Mouse (Mus musculus): ENCODE results near the gene Adamts4. TPM values are rescaled to one million over a fixed set of nuclear protein-coding genes. Genes with fewer than 3 reads are reported as not detected.

Gene Adamts4
- total and polyA plus RNA-seq, 3 experiments: 0.04 to 0.25 (median 0.09) TPM

GRCm38 (mm10) chr1:171281528-171281923, 31.3 kb downstream of the Adamts4 start:
- dilution Hi-C loops (cut with MboI; ENCODE audit: extremely low pct_ligation_motif_present, extremely low pct_unique_long_range_greater_than_20kb, low sequenced_read_pairs): no loop called here
- Histone ChIP-seq H3K79me2 (replicated peaks; ENCODE audit: control insufficient read depth, extremely low read depth, insufficient read depth, poor library complexity, severe bottlenecking) (no peaks in the 10 kb centered on the region), H3K4me3 (replicated peaks in 1 of 3; ENCODE audit: low read depth in 2 of 3, low read length in 2 of 3, poor library complexity in 1 of 3) (peak overlapping the region; percentile 59 to 92 (median 70)), H3K9ac (ENCODE audit: insufficient read depth, low read depth) (peak overlapping the region; percentile 77), H3K27ac (ENCODE audit: insufficient read depth, low read depth) (peak overlapping the region; percentile 58), H3K9me3 (replicated peaks; ENCODE audit: low read length) (no peaks in the 10 kb centered on the region), H3K36me3 (replicated peaks in 1 of 2; ENCODE audit: control insufficient read depth in 1 of 2, insufficient read depth in 1 of 2, low read length in 1 of 2) (peaks cover 41 to 72% of the 10 kb centered on the region in 2 experiments), H3K4me1 (ENCODE audit: control insufficient read depth in 1 of 2, insufficient read depth in 2 of 2) (peaks cover 0 to 31% of the 10 kb centered on the region in 2 experiments; a peak in 2 of 4 replicates), H3K4me2 (ENCODE audit: insufficient read depth, low read depth, poor library complexity, severe bottlenecking) (peak overlapping the region; percentile 70), H3K27me3 (replicated peaks) (no peaks in the 10 kb centered on the region)
- peak; percentile 37 for TF ChIP-seq RAD21 (IDR thresholded peaks at IDR 0.05; ENCODE audit: low read depth, low read length)
- no peak for TF ChIP-seq POLR2A (IDR thresholded peaks at IDR 0.05; ENCODE audit: low read depth, low read length)
- TF ChIP-seq SMC3 (IDR thresholded peaks at IDR 0.05; ENCODE audit: low read depth, low read length): peak; percentile 48; the same call in 1 of the 2 replicates
- peak; percentile 0; the same call in 1 of the 2 replicates for TF ChIP-seq TCF12 (IDR thresholded peaks at IDR 0.05; ENCODE audit: low read depth, low read length)
- TF ChIP-seq JUN (IDR thresholded peaks at IDR 0.05; ENCODE audit: insufficient read depth, low read depth, low read length): no peak
- TF ChIP-seq IRF4 (IDR thresholded peaks at IDR 0.05; ENCODE audit: low read depth, low read length): 0 out of 2 replicates have a peak, but pooled peaks have one; percentile 3
- TF ChIP-seq NRF1 (IDR thresholded peaks at IDR 0.05; ENCODE audit: low read depth, low read length): 0 out of 2 replicates have a peak, but pooled peaks have one; percentile 13
- peak; percentile 65 to 77 for TF ChIP-seq CTCF (conservative IDR thresholded peaks at IDR 0.05 in 1 of 2, IDR thresholded peaks at IDR 0.05 in 1 of 2; ENCODE audit: low read depth in 2 of 2, low read length in 2 of 2)
- in situ Hi-C loops (cut with MboI; ENCODE audit: low pct_ligation_motif_present, low pct_unique_long_range_greater_than_20kb, low sequenced_read_pairs): no loop called here
- DNase-seq (ENCODE audit: extremely low read depth): peak; percentile 78

DNA sequence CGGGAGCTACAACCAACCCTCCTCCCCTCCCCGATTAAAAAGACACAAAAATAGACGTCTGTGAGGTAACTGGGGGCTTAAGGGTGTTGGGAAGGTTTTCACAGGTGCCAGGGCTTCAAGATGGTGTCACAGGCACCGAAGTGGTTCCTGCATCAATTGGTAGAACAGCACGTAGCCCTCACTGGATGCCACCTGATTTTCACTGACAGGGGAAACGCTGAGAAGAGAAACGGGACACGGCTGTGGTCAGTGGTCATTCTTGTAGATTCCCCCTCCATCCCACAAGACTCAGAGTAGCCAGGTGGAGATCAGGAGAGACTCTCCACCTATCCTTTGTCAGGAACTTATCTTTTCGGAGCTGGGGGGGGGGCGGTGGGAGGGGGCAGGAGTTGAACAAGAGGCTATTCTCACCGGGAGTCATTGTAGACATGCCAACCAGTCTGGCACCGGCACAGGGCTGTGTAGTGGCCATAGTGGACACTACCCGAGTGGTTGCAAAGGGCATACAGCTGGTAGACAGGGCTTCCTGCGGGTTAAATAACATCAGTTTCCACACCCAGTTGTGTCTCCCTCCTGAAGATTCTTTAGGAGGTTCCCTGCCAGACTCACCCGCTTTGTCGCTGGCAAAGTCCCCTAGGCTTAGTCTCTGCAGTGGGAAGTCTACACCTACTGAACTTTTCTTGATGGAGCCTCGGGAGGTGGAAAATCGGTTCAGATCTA, 32.0 kb downstream of the Adamts4 start:
- H3K9ac ChIP-seq (ENCODE audit: insufficient read depth, low read depth): peak overlapping the region; percentile 77; the same call in 1 of the 2 replicates
- DNase-seq (ENCODE audit: extremely low read depth): no peak
- peak overlapping the region in 1 of 3 experiments; percentile 59 for H3K4me3 ChIP-seq (replicated peaks in 1 of 3; ENCODE audit: low read depth in 2 of 3, low read length in 2 of 3, poor library complexity in 1 of 3)
- peaks cover 0 to 37% of the 10 kb centered on the region in 2 experiments; a peak in 2 of 4 replicates for H3K4me1 ChIP-seq (ENCODE audit: control insufficient read depth in 1 of 2, insufficient read depth in 2 of 2)
- no peaks in the 10 kb centered on the region for H3K9me3 ChIP-seq (replicated peaks; ENCODE audit: low read length)
- dilution Hi-C loops (cut with MboI; ENCODE audit: extremely low pct_ligation_motif_present, extremely low pct_unique_long_range_greater_than_20kb, low sequenced_read_pairs): no loop called here
- in situ Hi-C loops (cut with MboI; ENCODE audit: low pct_ligation_motif_present, low pct_unique_long_range_greater_than_20kb, low sequenced_read_pairs): no loop called here
- H3K27me3 ChIP-seq (replicated peaks): no peaks in the 10 kb centered on the region
- peaks cover 35 to 67% of the 10 kb centered on the region in 2 experiments for H3K36me3 ChIP-seq (replicated peaks in 1 of 2; ENCODE audit: control insufficient read depth in 1 of 2, insufficient read depth in 1 of 2, low read length in 1 of 2)
- H3K27ac ChIP-seq (ENCODE audit: insufficient read depth, low read depth): no peak overlapping the region
- 0 out of 2 replicates have a peak, but pooled peaks cover 3% of the 10 kb centered on the region for H3K79me2 ChIP-seq (replicated peaks; ENCODE audit: control insufficient read depth, extremely low read depth, insufficient read depth, poor library complexity, severe bottlenecking)
- TF ChIP-seq CHD1 (IDR thresholded peaks at IDR 0.05; ENCODE audit: low read depth, low read length) (no peak), MAX (IDR thresholded peaks at IDR 0.05; ENCODE audit: low read length) (no peak), IRF4 (IDR thresholded peaks at IDR 0.05; ENCODE audit: low read depth, low read length) (no peak), ZNF384 (IDR thresholded peaks at IDR 0.05; ENCODE audit: low read depth, low read length) (no peak), NELFE (IDR thresholded peaks at IDR 0.05; ENCODE audit: low read depth, low read length) (no peak), USF2 (conservative IDR thresholded peaks at IDR 0.05; ENCODE audit: low read depth, low read length) (no peak), MXI1 (IDR thresholded peaks at IDR 0.05; ENCODE audit: low read depth, low read length) (no peak), ETS1 (conservative IDR thresholded peaks at IDR 0.05; ENCODE audit: low read depth, low read length) (no peak), RAD21 (IDR thresholded peaks at IDR 0.05; ENCODE audit: low read depth, low read length) (no peak), TBP (conservative IDR thresholded peaks at IDR 0.05; ENCODE audit: low read depth, low read length) (no peak), MYC (IDR thresholded peaks at IDR 0.05; ENCODE audit: low read depth, low read length) (no peak), SIN3A (IDR thresholded peaks at IDR 0.05; ENCODE audit: low read length) (no peak), MAFK (IDR thresholded peaks at IDR 0.05; ENCODE audit: insufficient replicate concordance, low read length) (no peak), UBTF (IDR thresholded peaks at IDR 0.05; ENCODE audit: low read depth, low read length) (no peak)
- H3K4me2 ChIP-seq (ENCODE audit: insufficient read depth, low read depth, poor library complexity, severe bottlenecking): peak overlapping the region; percentile 70; the same call in 1 of the 2 replicates
